Mouse (Mus musculus) lung, embryonic 14.5 days (tissue): ENCODE measurements around the gene Amotl2. TPM values are rescaled to one million over a fixed set of nuclear protein-coding genes. Genes with fewer than 3 reads are reported as not detected.

Experiments
- ATAC-seq: fragments of 200-750 bp; cut with Nextera tagmentation; 2 replicates; pipeline ENCODE4 v1.8.0; 2017; ENCODE audit warnings: mild to moderate bottlenecking, moderate TSS enrichment, moderate library complexity; ENCODE audit not compliant: insufficient read depth
- DNase-seq: peaks from one replicate; pipeline ENCODE4 v3.0.0-alpha.2; 2015
- H3K27ac ChIP-seq: fragments of 300-500 bp; sonication (generic); 2 replicates; pipeline ENCODE4 v1.5.1; 2014; ENCODE audit warnings: low read depth, mild to moderate bottlenecking, moderate library complexity
- H3K27me3 ChIP-seq: fragments of 300-500 bp; sonication (generic); 2 replicates; pipeline ENCODE4 v1.6.1; 2014; ENCODE audit warnings: low read length, control low read depth; ENCODE audit not compliant: insufficient read depth
- H3K36me3 ChIP-seq: fragments of 300-500 bp; sonication (generic); 2 replicates; pipeline ENCODE4 v1.6.1; 2014; ENCODE audit warnings: control low read depth; ENCODE audit not compliant: insufficient read depth
- H3K4me1 ChIP-seq: fragments of 300-500 bp; sonication (generic); 2 replicates; pipeline ENCODE4 v1.6.1; 2014; ENCODE audit warnings: antibody characterized with exemption, control low read depth; ENCODE audit not compliant: insufficient read depth
- H3K4me2 ChIP-seq: fragments of 300-500 bp; sonication (generic); 2 replicates; pipeline ENCODE4 v1.6.1; 2014; ENCODE audit warnings: mild to moderate bottlenecking
- H3K4me3 ChIP-seq: fragments of 300-500 bp; sonication (generic); 2 replicates; pipeline ENCODE4 v1.5.1; 2014; ENCODE audit warnings: low read depth, low read length
- H3K9ac ChIP-seq: fragments of 300-500 bp; sonication (generic); 2 replicates; pipeline ENCODE4 v1.6.1; 2014
- H3K9me3 ChIP-seq: fragments of 300-500 bp; sonication (generic); 2 replicates; pipeline ENCODE4 v1.6.1; 2016; ENCODE audit warnings: low read depth, low read length, control low read depth
- CTCF ChIP-seq: IDR thresholded peaks from 2 replicates; pipeline ENCODE4 v1.5.1; 2016; ENCODE audit warnings: antibody characterized with exemption, low read depth
- WGBS: fragments of 180-500 bp; shearing (Covaris S2); extraction: QIAGEN DNeasy Blood & Tissue Kit; methylation state at CpG from one replicate; pipeline ENCODE4 v1.1.7; 2014; 5-methylcytosine and 5-hydroxymethylcytosine counted together
- polyA plus RNA-seq: library from polyadenylated mRNA; unstranded; fragments of >200 nt; fragmentation: Nextera tagmentation; extraction: Ambion mirVana; gene quantifications from 2 replicates; pipeline ENCODE4 v1.2.1, GENCODE M21; 2014

The Amotl2 gene
- 40.3 and 49.4 TPM in 2 replicates for polyA plus RNA-seq

GRCm38 (mm10) chr9:102716481-102717163, at the start of gene Amotl2:
Gene Amotl2, plus strand, starts transcription at chr9:102716672.
- no peak for TF ChIP-seq CTCF
- WGBS, result 6% methylated on average over 22 of the region's 22 CpGs
- Histone ChIP-seq H3K4me3 (peak within 1 kb of the TSS; percentile 94), H3K4me2 (peak within 1 kb of the TSS; percentile 78), H3K27ac (peak within 1 kb of the TSS; percentile 100), H3K36me3 (peaks cover 18% of the 10 kb centered on the region), H3K27me3 (no peaks in the 10 kb centered on the region), H3K9ac (peak within 1 kb of the TSS; percentile 98), H3K4me1 (peaks cover 38% of the 10 kb centered on the region), H3K9me3 (no peaks in the 10 kb centered on the region)
- DNase-seq (no peak), ATAC-seq (no peak)

- ATAC-seq, result no peak
- H3K27ac ChIP-seq, result no peak overlapping the region
- no peak for DNase-seq
- no peak overlapping the region for H3K4me2 ChIP-seq
- H3K9ac ChIP-seq, result no peak overlapping the region
- no peaks in the 10 kb centered on the region for H3K9me3 ChIP-seq
- no peaks in the 10 kb centered on the region for H3K4me1 ChIP-seq
- WGBS, result 33% methylated on average over 6 of the region's 6 CpGs
- H3K27me3 ChIP-seq, result 0 out of 2 replicates have a peak, but pooled peaks cover 4% of the 10 kb centered on the region
- no peaks in the 10 kb centered on the region for H3K36me3 ChIP-seq
- no peak overlapping the region for H3K4me3 ChIP-seq
- no peak for TF ChIP-seq CTCF
These were observed 48.4 kb upstream of the Amotl2 start for GRCm38 (mm10) chr9:102668115-102668514.

GRCm38 (mm10) chr9:102668906-102669305, 47.6 kb upstream of the Amotl2 start:
- no peak for ATAC-seq
- no peak for TF ChIP-seq CTCF
- 0 out of 2 replicates have a peak, but pooled peaks cover 4% of the 10 kb centered on the region for H3K27me3 ChIP-seq

GRCm38 (mm10) chr9:102673381-102673780, 43.1 kb upstream of the Amotl2 start:
- TF ChIP-seq CTCF, result no peak
- Histone ChIP-seq H3K4me1 (no peaks in the 10 kb centered on the region), H3K4me2 (no peak overlapping the region), H3K9ac (no peak overlapping the region), H3K4me3 (no peak overlapping the region), H3K27ac (no peak overlapping the region), H3K36me3 (no peaks in the 10 kb centered on the region), H3K9me3 (no peaks in the 10 kb centered on the region), H3K27me3 (0 out of 2 replicates have a peak, but pooled peaks cover 1% of the 10 kb centered on the region)
- no peak for DNase-seq
- ATAC-seq, result no peak
- WGBS, result 53% methylated on average over 7 of the region's 7 CpGs

More at GRCm38 (mm10) chr9:102668906-102669305, 47.6 kb upstream of the Amotl2 start:
- Histone ChIP-seq H3K4me1 (no peaks in the 10 kb centered on the region), H3K27ac (no peak overlapping the region), H3K36me3 (no peaks in the 10 kb centered on the region), H3K9ac (no peak overlapping the region), H3K4me3 (no peak overlapping the region), H3K9me3 (no peaks in the 10 kb centered on the region), H3K4me2 (no peak overlapping the region)
- no peak for DNase-seq
- 73% methylated on average over 12 of the region's 12 CpGs for WGBS

- Histone ChIP-seq H3K9me3 (no peaks in the 10 kb centered on the region), H3K9ac (no peak overlapping the region), H3K4me3 (no peak overlapping the region), H3K36me3 (no peaks in the 10 kb centered on the region), H3K27ac (no peak overlapping the region), H3K4me1 (no peaks in the 10 kb centered on the region), H3K27me3 (no peaks in the 10 kb centered on the region), H3K4me2 (no peak overlapping the region)
- ATAC-seq (no peak), DNase-seq (no peak)
- no peak for TF ChIP-seq CTCF
- 56% methylated on average over 5 of the region's 5 CpGs for WGBS
These were observed 40.5 kb upstream of the Amotl2 start for GRCm38 (mm10) chr9:102675922-102676321.

GRCm38 (mm10) chr9:102681470-102681869, 35.0 kb upstream of the Amotl2 start:
- peak overlapping the region; percentile 71 for H3K27ac ChIP-seq

GRCm38 (mm10) chr9:102687943-102688342, 28.5 kb upstream of the Amotl2 start:
- no peak overlapping the region for H3K4me2 ChIP-seq
- ATAC-seq (no peak), DNase-seq (peak; percentile 44)
- no peaks in the 10 kb centered on the region for H3K36me3 ChIP-seq
- TF ChIP-seq CTCF, result no peak
- peaks cover 17% of the 10 kb centered on the region for H3K4me1 ChIP-seq
- H3K27ac ChIP-seq, result no peak overlapping the region
- WGBS, result 32% methylated on average over 4 of the region's 4 CpGs
- H3K27me3 ChIP-seq, result no peaks in the 10 kb centered on the region
- H3K9ac ChIP-seq, result no peak overlapping the region
- H3K9me3 ChIP-seq, result no peaks in the 10 kb centered on the region
- no peak overlapping the region for H3K4me3 ChIP-seq

More at GRCm38 (mm10) chr9:102681470-102681869, 35.0 kb upstream of the Amotl2 start:
- ATAC-seq, result peak; percentile 63; the same call in 1 of the 2 replicates
- no peaks in the 10 kb centered on the region for H3K36me3 ChIP-seq
- H3K9ac ChIP-seq, result no peak overlapping the region
- peak; percentile 56 for DNase-seq
- no peaks in the 10 kb centered on the region for H3K27me3 ChIP-seq
- no peak overlapping the region for H3K4me3 ChIP-seq
- no peak for TF ChIP-seq CTCF
- WGBS, result 17% methylated on average over 7 of the region's 7 CpGs
- peaks cover 4% of the 10 kb centered on the region; the same call in 1 of the 2 replicates for H3K4me1 ChIP-seq
- H3K9me3 ChIP-seq, result no peaks in the 10 kb centered on the region
- no peak overlapping the region for H3K4me2 ChIP-seq
